Mouse (Mus musculus): Measurements from ENCODE around the gene Mrpl1.

The Mrpl1 gene

GRCm38 (mm10) chr5:96206897-96207296 is 2.4 kb upstream of the Mrpl1 start:
- no peak for DNase-seq (ENCODE audit: low read depth, low spot score)

- DNase-seq (ENCODE audit: low read depth, low spot score) = no peak
Measured at GRCm38 (mm10) chr5:96207531-96207930, 1.8 kb upstream of the Mrpl1 start.

- DNase-seq (ENCODE audit: low read depth, low spot score) = no peak
Measured at GRCm38 (mm10) chr5:96208543-96208942, 750 bp upstream of the Mrpl1 start.

GRCm38 (mm10) chr5:96209916-96210583 is 757 bp downstream of the Mrpl1 start:
- peak; percentile 84 for DNase-seq (ENCODE audit: low read depth, low spot score)

GRCm38 (mm10) chr5:96218648-96219047 is 9.4 kb downstream of the Mrpl1 start:
- no peak for DNase-seq (ENCODE audit: low read depth, low spot score)

GRCm38 (mm10) chr5:96219512-96219911 is 10.2 kb downstream of the Mrpl1 start:
- DNase-seq (ENCODE audit: low read depth, low spot score) = no peak

- DNase-seq (ENCODE audit: low read depth, low spot score) = no peak
Measured at GRCm38 (mm10) chr5:96221298-96221697, 12.0 kb downstream of the Mrpl1 start.

- DNase-seq (ENCODE audit: low read depth, low spot score) = no peak
Measured at GRCm38 (mm10) chr5:96221812-96222585, 12.7 kb downstream of the Mrpl1 start.

- no peak for DNase-seq (ENCODE audit: low read depth, low spot score)
Measured at GRCm38 (mm10) chr5:96222964-96223363, 13.7 kb downstream of the Mrpl1 start.

- no peak for DNase-seq (ENCODE audit: low read depth, low spot score)
Measured at GRCm38 (mm10) chr5:96226490-96226889, 17.2 kb downstream of the Mrpl1 start.

GRCm38 (mm10) chr5:96228967-96229366 is 19.7 kb downstream of the Mrpl1 start:
- DNase-seq (ENCODE audit: low read depth, low spot score) = no peak

GRCm38 (mm10) chr5:96238797-96239196 is 29.5 kb downstream of the Mrpl1 start:
- DNase-seq (ENCODE audit: low read depth, low spot score) = no peak

- no peak for DNase-seq (ENCODE audit: low read depth, low spot score)
Measured at GRCm38 (mm10) chr5:96240856-96241255, 31.6 kb downstream of the Mrpl1 start.

GRCm38 (mm10) chr5:96244511-96244910 is 35.2 kb downstream of the Mrpl1 start:
- no peak for DNase-seq (ENCODE audit: low read depth, low spot score)

- no peak for DNase-seq (ENCODE audit: low read depth, low spot score)
Measured at GRCm38 (mm10) chr5:96253995-96254394, 44.7 kb downstream of the Mrpl1 start.

GRCm38 (mm10) chr5:96255166-96255565 is 45.9 kb downstream of the Mrpl1 start:
- DNase-seq (ENCODE audit: low read depth, low spot score) = no peak

- no peak for DNase-seq (ENCODE audit: low read depth, low spot score)
Measured at GRCm38 (mm10) chr5:96258210-96258609, 48.9 kb downstream of the Mrpl1 start.

GRCm38 (mm10) chr5:96267017-96267702 is 57.9 kb downstream of the Mrpl1 start:
- DNase-seq (ENCODE audit: low read depth, low spot score) = peak; percentile 20

GRCm38 (mm10) chr5:96271070-96271469 is 61.8 kb downstream of the Mrpl1 start:
- no peak for DNase-seq (ENCODE audit: low read depth, low spot score)

- no peak for DNase-seq (ENCODE audit: low read depth, low spot score)
Measured at GRCm38 (mm10) chr5:96305786-96306185, 96.5 kb downstream of the Mrpl1 start.

- no peak for DNase-seq (ENCODE audit: low read depth, low spot score)
Measured at GRCm38 (mm10) chr5:96306271-96306670, 97.0 kb downstream of the Mrpl1 start.

- DNase-seq (ENCODE audit: low read depth, low spot score) = no peak
Measured at GRCm38 (mm10) chr5:96306826-96307225, 97.5 kb downstream of the Mrpl1 start.

- no peak for DNase-seq (ENCODE audit: low read depth, low spot score)
Measured at GRCm38 (mm10) chr5:96308086-96308485, 98.8 kb downstream of the Mrpl1 start.

Measured in c-Kit-negative CD71-positive TER-119-positive erythroid progenitor cells, embryonic 14.5 days (primary cell).